Mouse (Mus musculus) stomach, postnatal 0 days (tissue): Measurements from ENCODE around the gene Pten. TPM values are rescaled to one million over a fixed set of nuclear protein-coding genes. Genes with fewer than 3 reads are reported as not detected.

Experiments
- ATAC-seq: fragments of 200-750 bp; cut with Nextera tagmentation; 2 replicates; pipeline ENCODE4 v1.8.0; 2017; ENCODE audit not compliant: low FRiP score, low TSS enrichment
- DNase-seq: peaks from one replicate; pipeline ENCODE4 v3.0.0-alpha.2; 2016; ENCODE audit warnings: low spot score
- H3K27ac ChIP-seq: fragments of 300-500 bp; sonication (generic); replicated peaks from 2 replicates; pipeline ENCODE4 v1.5.1; 2014; ENCODE audit warnings: mild to moderate bottlenecking, control low read depth
- H3K27me3 ChIP-seq: fragments of 300-500 bp; sonication (generic); 2 replicates; pipeline ENCODE4 v1.6.1; 2014; ENCODE audit warnings: low read length; ENCODE audit not compliant: control insufficient read depth, insufficient read depth
- H3K36me3 ChIP-seq: fragments of 300-500 bp; sonication (generic); 2 replicates; pipeline ENCODE4 v1.6.1; 2014; ENCODE audit warnings: low read length, mixed read lengths; ENCODE audit not compliant: control insufficient read depth, insufficient read depth
- H3K4me1 ChIP-seq: fragments of 300-500 bp; sonication (generic); replicated peaks from 2 replicates; pipeline ENCODE4 v1.6.1; 2014; ENCODE audit warnings: antibody characterized with exemption; ENCODE audit not compliant: control insufficient read depth, insufficient read depth
- H3K4me2 ChIP-seq: fragments of 300-500 bp; sonication (generic); replicated peaks from 2 replicates; pipeline ENCODE4 v1.6.1; 2014; ENCODE audit warnings: low read depth, mild to moderate bottlenecking, control low read depth, moderate library complexity
- H3K4me3 ChIP-seq: fragments of 300-500 bp; sonication (generic); 2 replicates; pipeline ENCODE4 v1.5.1; 2014; ENCODE audit warnings: low read depth, low read length, control low read depth
- H3K9ac ChIP-seq: fragments of 300-500 bp; sonication (generic); 2 replicates; pipeline ENCODE4 v1.6.1; 2014; ENCODE audit warnings: mild to moderate bottlenecking, low read length, control low read depth, mixed read lengths
- H3K9me3 ChIP-seq: fragments of 300-500 bp; sonication (generic); 2 replicates; pipeline ENCODE4 v1.6.1; 2016; ENCODE audit warnings: low read length; ENCODE audit not compliant: control insufficient read depth
- CTCF ChIP-seq: IDR thresholded peaks from 2 replicates; pipeline ENCODE4 v1.5.1; 2016; ENCODE audit warnings: antibody characterized with exemption, low read depth, mild to moderate bottlenecking, moderate library complexity
- EP300 ChIP-seq: optimal IDR thresholded peaks from 2 replicates; pipeline ENCODE3; 2016; ENCODE audit warnings: antibody characterized with exemption
- WGBS: fragments of 180-500 bp; shearing (Covaris S2); extraction: QIAGEN DNeasy Blood & Tissue Kit; methylation state at CpG from one replicate; pipeline ENCODE4 v1.1.7; 2014; 5-methylcytosine and 5-hydroxymethylcytosine counted together
- polyA plus RNA-seq: library from polyadenylated mRNA; unstranded; fragments of >200 nt; fragmentation: Nextera tagmentation; extraction: Ambion mirVana; gene quantifications from 2 replicates; pipeline ENCODE4 v1.2.1, GENCODE M21; 2015

The Pten gene
- 7.2 and 8.1 TPM in 2 replicates for polyA plus RNA-seq

DNA sequence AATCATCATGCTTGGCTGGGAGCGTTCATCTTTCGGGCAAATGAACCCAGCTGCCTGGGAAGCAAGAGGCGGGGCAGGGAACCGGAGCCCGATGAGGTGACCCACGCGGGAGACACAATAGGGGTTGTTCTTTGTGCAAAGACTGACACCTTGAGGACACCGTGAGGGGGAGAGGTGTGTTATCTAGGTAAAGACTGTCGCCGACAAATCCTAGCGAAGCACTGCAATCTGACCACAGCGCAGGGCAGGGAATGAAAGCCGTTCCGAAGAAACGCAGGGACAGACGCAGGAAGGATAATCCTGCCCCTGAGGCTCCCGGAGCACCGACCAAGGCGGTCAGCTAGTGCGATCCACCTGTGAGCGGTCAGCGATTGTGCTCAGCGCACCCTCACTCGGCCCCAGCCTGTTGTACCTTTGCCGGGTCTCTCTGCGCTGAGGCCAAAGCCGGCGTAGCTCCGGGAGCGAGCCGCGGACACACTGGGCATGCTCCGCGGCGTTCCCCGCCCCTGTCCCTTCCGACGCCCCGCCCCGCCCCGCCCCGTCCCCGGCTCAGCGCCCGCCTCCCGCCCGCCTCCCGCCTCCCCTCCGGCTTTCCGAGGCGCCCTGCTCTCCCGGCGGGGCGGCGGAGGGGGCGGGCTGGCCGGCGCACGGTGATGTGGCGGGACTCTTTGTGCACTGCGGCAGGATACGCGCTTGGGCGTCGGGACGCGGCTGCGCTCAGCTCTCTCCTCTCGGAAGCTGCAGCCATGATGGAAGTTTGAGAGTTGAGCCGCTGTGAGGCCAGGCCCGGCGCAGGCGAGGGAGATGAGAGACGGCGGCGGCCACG, at the start of gene Pten:
Gene Pten (plus strand): TSS at position 598 of the 826 bp plus-strand sequence.
- TF ChIP-seq CTCF (no peak; the same call in none of the 2 replicates), EP300 (no peak)
- H3K27ac ChIP-seq: peak within 1 kb of the TSS; percentile 99
- H3K9me3 ChIP-seq: no peaks in the 10 kb centered on the region
- peak within 1 kb of the TSS; percentile 99 for H3K4me3 ChIP-seq
- peak; percentile 90 for ATAC-seq
- peak; percentile 98 for DNase-seq
- no peaks in the 10 kb centered on the region for H3K4me1 ChIP-seq
- no peaks in the 10 kb centered on the region for H3K36me3 ChIP-seq
- no peaks in the 10 kb centered on the region for H3K27me3 ChIP-seq
- H3K4me2 ChIP-seq: peak within 1 kb of the TSS; percentile 97
- WGBS: 1% methylated on average over 55 of the region's 77 CpGs
- peak within 1 kb of the TSS; percentile 99 for H3K9ac ChIP-seq

DNA sequence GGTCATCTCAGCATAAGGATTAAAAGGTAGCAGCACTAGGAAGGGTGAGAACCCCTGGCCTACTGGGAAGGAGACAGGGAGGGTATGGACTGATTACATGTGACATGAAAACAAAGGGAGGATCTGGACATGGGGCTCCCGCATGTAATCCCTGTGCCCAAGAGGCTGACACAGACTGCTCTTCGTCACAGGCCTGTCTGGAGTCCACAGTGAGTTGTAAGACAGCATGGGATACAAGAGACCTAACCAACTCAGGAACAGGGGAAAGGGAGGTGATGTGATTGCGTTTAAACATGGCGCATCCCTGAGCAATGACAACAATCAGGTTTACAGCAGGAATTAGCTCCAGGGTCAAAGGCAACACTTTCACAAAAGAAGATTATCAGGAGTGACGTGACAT, 48.3 kb upstream of the Pten start:
- Histone ChIP-seq H3K4me2 (no peak overlapping the region), H3K27me3 (no peaks in the 10 kb centered on the region), H3K27ac (no peak overlapping the region), H3K9ac (no peak overlapping the region), H3K4me1 (no peaks in the 10 kb centered on the region), H3K36me3 (no peaks in the 10 kb centered on the region), H3K9me3 (no peaks in the 10 kb centered on the region), H3K4me3 (no peak overlapping the region)
- ATAC-seq (no peak), DNase-seq (no peak)
- WGBS: 91% methylated on average over 5 of the region's 5 CpGs
- TF ChIP-seq EP300 (no peak), CTCF (no peak)

- no peak for DNase-seq
- Histone ChIP-seq H3K4me2 (no peak overlapping the region), H3K36me3 (no peaks in the 10 kb centered on the region), H3K27ac (no peak overlapping the region), H3K4me3 (no peak overlapping the region), H3K9ac (no peak overlapping the region), H3K4me1 (no peaks in the 10 kb centered on the region), H3K27me3 (no peaks in the 10 kb centered on the region), H3K9me3 (no peaks in the 10 kb centered on the region)
- 57% methylated on average over 3 of the region's 3 CpGs for WGBS
- no peak for ATAC-seq
- TF ChIP-seq CTCF (peak; percentile 71), EP300 (no peak)
Measured at GRCm38 (mm10) chr19:32710288-32710687, 47.0 kb upstream of the Pten start.

GRCm38 (mm10) chr19:32711761-32712541, 45.3 kb upstream of the Pten start:
- Histone ChIP-seq H3K4me1 (no peaks in the 10 kb centered on the region), H3K4me2 (peak overlapping the region; percentile 70), H3K27ac (peak overlapping the region; percentile 85), H3K9me3 (no peaks in the 10 kb centered on the region), H3K4me3 (peak overlapping the region; percentile 72), H3K36me3 (no peaks in the 10 kb centered on the region), H3K27me3 (no peaks in the 10 kb centered on the region), H3K9ac (peak overlapping the region; percentile 71)
- peak; percentile 92 for DNase-seq
- peak; percentile 95 for ATAC-seq
- TF ChIP-seq CTCF: no peak
- TF ChIP-seq EP300: no peak
- under 1% methylated on average over 63 of the region's 63 CpGs for WGBS

DNA sequence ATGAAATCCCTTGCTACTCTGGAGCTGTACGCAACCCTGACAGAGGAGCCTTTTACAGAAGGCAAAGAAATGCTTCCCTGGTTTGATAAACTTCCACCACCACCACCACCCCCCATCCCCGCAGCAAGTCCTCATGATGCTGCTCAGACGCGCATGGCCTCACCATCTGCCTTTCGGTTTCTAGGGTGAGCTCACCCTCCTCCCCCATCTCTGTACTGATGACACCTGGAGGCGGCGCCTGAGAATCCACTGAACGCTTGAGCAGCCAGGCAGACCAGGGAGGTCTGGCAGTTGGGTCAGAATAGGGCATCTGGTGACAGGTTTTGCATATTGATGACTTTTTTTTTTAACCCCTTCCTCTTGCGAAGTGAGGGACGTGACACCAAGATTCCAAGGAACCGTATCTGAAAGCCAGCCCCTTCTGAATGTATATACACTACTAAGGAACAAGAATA, 44.7 kb upstream of the Pten start:
- H3K9ac ChIP-seq: peak overlapping the region; percentile 65
- H3K36me3 ChIP-seq: no peaks in the 10 kb centered on the region
- H3K27me3 ChIP-seq: no peaks in the 10 kb centered on the region
- H3K27ac ChIP-seq: peak overlapping the region; percentile 85
- peak overlapping the region; percentile 70 for H3K4me2 ChIP-seq
- DNase-seq (peak; percentile 80), ATAC-seq (peak; percentile 88)
- H3K4me1 ChIP-seq: no peaks in the 10 kb centered on the region
- H3K4me3 ChIP-seq: peak overlapping the region; percentile 72
- WGBS: 0% methylated on average over 11 of the region's 11 CpGs
- TF ChIP-seq CTCF: peak; percentile 58
- TF ChIP-seq EP300: no peak
- H3K9me3 ChIP-seq: no peaks in the 10 kb centered on the region
